Mouse (Mus musculus): ENCODE data around the gene Crybg1. TPM values are rescaled to one million over a fixed set of nuclear protein-coding genes. Genes with fewer than 3 reads are reported as not detected.

The Crybg1 gene
- polyA plus RNA-seq, 1 experiment = 17.7 TPM

DNA sequence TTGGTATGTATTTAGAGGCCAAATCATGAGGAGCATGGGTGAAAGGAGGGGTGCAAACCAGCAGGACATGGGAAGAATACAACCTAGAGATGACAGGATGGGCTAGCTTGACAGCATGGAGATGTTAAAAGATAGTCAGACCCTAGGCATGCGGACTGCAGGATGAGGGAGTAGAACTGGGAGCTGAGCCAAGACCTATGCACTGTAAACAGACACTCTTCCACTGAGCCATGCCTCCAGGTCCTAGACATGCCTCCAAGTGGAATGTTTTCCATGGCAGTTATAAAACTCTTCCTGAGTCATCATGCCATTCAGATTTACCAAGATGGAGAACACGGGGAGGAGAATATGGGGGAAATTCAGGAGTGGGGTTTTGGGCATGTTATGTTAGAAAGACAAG is 53.9 kb downstream of the Crybg1 start:
- DNase-seq (ENCODE audit: low spot score) = no peak

DNA sequence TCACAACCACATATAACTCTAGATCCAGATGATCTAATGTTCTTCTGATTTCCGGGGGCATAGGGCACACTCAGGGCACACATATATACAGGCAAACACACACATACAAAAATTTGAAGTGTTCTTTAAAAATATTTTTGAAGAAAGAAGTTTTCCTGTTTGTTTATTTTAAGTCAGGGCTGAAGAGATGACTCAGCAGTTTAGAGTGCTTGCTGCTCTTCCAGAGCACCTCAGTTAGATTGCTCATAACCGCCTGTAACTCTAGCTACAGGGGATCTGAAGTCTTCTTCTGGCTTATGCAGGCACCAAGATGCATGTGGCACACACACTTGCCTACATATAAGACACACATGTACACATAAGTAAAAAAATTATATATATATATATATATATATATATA is 56.9 kb downstream of the Crybg1 start:
- DNase-seq (ENCODE audit: low spot score) = no peak

DNA sequence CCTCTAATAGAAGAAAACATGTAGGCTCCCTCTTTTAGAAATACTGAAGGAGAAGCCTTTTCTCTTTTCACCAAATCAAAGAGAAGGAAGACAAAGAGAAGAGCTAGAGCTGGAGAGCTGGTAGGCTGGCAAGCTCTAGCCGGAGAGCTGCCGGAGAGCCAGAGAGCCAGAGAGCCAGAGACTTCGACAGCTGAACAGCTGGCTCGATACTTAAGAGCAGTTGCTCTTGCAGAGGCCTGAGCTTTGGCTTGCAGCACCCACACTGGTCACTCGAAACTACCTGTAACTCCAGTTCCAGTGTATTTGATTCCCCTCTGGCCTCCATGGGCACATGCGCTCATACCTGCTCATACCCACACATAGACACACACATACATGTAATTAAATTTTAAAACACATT is 68.3 kb downstream of the Crybg1 start:
- no peak for DNase-seq (ENCODE audit: low spot score)

DNA sequence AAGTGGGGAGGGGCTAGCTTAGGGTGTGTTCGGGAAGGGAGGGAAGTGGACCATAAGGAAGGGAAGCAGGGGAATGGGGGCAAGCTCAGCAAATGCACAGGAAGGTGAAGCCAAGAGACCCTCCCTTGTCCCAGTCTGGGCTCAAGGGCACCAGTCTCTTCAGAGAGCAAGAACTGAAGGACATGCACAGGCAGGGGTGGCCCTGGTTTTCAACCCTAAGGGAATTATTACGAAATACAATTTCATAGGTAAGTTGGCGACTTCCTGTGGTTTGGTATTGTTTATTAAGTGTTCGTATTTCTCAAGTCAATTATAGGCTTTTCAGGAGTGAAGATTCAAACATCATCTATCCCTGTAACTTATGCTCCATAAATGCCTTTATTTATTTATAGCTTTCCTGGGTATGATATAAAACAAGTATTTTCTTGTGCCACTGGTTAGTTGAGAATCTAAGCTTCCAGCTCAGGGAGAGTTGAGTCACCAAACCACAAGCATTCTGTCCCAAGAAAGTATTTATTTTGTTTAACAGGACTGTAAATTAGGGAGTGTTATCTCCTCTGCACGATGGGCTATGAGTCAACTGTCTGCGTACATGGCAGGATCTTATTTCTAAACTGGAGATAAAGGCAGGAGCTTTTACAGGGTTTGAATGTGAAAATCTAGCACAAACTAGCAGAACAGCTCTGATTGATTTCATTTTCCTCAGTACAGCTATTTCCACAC is 69.7 kb downstream of the Crybg1 start:
- DNase-seq (ENCODE audit: low spot score) = no peak

DNA sequence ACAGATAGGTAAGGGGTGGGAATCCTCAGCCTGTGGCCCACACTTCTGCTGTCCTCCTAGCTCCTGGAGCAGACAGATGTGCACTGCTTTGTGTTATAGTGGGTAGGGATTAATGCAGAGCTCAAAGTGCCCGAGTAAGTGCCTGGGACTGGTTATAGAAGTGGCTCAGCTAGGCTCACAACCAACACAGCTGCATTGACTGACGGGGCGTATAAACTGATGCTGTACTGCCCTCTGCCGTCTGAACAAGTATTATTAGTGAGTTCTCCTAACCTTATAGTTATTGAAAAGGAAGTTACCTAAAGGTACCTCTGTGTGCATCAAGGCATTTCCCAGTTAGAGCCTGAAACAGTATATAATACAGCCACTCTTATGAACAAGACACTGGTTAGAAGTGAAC is 77.6 kb downstream of the Crybg1 start:
- no peak for DNase-seq (ENCODE audit: low spot score)

DNA sequence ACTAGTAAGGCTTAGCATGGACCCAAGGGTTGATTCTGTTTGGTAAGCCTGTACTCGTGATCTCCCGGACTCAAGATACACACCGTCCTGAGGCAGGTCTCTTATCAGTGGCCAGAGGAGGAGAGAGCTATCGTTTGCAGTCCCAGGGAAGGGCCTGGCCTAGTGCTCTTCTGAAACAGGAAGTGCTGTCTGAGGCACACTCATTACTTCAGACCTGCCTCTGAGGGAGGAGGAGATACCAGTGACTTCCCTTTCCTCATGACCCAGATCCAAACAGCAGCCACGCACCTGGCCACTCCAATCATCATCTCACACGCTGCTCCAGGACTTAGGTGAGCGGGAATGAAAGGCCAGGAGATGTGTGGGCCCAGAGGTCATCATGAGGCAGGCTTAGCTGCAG is 79.5 kb downstream of the Crybg1 start:
- no peak for DNase-seq (ENCODE audit: low spot score)

DNA sequence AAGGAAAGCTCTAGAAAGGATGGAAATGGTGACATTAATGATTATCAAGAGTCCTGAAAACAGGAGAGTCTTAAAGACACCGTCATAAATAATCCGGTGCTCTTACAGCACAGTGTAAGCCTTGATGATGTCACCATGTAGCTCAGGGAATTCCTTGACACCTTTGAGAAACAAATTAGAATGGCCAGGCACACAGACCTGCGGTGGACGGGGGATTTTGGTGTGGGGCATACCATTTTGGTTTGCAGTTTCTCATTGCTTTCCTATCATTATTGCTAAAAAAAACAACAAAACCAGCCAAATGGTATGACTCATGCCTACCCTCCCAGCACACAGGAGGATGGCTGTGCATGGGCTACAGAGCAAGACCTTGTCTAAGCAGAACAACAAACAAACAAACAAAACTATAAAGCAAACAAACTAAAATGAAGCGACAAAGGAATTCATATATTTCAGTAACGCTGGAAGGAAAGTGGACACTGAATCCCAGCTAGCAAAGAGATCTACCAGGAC is 82.7 kb downstream of the Crybg1 start:
- DNase-seq (ENCODE audit: low spot score) = no peak

DNA sequence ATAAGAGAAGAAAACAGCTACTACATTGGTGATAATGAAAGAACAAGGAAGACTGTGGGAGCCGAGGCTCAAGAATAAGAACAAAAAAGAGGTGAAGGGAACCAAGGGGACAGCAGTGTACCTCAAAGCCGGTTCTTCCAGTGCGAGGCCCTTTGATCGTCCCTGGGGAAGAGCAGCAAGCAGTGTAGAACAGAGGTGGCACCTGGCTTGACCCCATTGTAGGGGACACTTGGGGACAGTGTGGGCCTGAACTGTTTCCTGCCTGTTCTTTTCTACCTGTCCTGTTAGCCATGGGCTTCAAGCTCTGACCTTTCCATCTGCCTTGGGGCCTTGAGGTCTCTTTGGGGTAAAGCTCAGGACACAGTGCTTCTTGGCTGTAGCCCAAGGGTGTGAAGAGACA is 85.7 kb downstream of the Crybg1 start:
- no peak for DNase-seq (ENCODE audit: low spot score)

DNA sequence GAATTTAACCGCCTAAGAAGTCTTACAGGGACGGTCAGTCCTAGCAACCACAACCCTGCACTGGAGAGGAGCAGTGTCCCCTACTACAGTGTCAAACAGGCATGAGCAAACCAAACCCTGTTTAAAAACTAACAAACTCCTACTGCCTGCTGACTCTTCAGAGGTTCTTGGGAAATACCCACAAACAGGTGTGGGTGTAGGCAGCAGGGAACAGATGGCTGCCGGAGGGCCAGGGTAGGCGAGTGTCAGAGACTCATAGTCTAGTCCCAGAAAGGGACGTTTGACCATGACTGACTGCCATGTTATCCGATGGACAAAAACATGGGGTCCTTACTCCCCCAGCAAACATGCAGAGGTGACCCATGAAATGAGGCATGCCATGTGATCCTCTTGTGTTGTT is 97.7 kb downstream of the Crybg1 start:
- no peak for DNase-seq (ENCODE audit: low spot score)

DNA sequence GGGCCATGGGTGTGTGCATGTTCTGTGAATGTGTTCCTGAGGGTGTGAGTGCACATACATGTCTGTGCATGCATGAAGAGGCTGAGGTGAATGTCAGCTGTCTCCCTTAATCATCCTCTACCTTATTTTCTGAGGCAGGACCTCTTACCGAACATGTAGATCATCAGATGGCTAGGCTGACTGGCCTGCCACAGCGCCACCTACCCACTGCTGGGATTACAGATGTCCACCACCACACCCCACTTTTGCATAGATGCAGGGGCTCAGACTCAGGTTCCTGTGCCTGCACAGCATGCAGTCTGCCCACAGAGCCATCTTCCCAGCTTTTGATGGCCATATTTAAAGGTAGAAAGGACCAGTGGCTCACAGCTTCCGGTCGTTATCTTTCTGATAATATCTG is 103.9 kb downstream of the Crybg1 start:
- DNase-seq (ENCODE audit: low spot score) = no peak

DNA sequence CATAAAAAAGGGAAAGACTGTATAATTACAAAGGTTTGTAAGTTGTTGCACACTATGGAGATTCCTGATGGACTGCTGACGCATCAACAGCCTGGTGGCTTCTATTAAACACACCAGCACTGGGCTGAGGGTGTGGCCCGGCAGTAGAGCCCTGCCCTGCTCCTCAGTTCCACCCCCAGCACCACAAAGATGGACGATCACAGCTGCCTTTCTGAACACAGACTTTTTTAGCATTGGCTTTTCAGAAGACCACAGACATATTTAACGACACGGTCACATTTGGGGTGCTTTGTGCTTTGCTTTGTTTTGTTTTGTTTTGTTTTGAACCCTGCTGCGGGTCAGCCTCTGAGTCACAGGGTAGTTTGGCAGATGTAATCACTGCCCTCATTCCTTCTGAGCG is 105.0 kb downstream of the Crybg1 start:
- DNase-seq (ENCODE audit: low spot score) = no peak

DNA sequence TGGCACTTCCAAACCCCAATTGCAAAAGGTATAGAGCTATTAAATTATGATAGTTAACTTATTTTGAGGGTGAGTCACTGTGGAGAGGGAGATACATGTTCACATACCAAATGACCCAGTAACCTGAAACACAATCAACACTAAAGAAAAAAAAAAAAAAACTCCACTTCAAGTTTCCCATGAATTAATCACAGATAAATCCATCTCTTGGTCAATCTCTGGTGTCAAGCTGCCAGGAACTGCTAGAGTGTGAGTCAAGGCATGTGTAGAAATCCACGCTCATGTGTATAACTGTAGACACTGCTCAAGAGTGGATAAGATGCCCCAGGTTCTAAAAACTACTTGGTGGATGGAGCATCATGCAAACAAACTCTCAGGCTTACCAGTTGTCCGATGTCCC is 109.5 kb downstream of the Crybg1 start:
- DNase-seq (ENCODE audit: low spot score) = no peak

DNA sequence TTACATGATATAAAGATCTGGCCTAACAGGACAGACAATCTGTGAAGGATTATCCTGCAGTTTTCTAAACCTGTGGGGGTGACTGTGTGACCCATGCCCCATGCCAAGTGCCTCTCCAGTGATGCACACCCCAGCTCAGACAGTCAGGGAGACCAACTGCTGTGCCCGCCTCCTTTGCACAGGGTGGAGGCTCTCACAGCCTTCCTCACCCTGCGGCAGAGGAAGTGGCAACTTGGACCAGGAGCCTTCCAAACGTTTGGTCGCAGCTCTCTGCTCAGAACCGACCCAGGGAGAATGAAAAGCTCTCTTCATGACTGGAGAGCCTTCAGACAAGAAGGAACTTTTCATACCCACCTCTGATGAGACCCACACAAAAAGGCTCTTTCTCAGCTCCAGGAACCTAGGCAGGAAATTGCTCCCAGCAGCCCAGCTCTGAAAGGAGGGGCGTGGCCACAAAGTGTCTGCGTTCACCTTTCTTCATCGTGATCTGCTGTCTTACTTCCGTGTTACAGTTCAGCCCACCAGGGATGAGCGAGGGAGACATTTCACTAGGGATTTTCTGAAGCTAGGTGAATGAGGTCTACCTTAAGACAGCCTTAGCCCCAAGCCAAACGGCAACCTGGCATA is 110.6 kb downstream of the Crybg1 start:
- DNase-seq (ENCODE audit: low spot score) = peak; percentile 32

DNA sequence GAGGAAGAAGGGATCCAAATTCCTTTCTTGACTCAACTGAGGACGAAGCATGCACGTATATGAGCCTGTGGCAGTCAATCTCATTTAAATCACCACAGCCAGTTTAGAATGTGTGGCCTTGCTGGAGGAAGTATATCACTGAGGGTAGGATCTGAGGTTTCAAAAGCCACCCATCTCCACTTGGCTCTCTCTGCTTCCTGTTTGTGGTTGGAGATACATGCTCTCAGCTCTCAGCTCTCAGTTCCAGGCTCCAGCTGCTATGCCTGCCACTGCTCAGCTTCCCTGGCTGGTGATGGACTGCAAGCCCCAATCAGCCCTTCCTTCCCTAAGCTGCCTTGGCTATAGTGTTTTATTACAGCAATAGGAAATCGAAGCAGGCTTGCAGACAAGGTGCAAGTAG is 119.1 kb downstream of the Crybg1 start:
- DNase-seq (ENCODE audit: low spot score) = no peak

DNA sequence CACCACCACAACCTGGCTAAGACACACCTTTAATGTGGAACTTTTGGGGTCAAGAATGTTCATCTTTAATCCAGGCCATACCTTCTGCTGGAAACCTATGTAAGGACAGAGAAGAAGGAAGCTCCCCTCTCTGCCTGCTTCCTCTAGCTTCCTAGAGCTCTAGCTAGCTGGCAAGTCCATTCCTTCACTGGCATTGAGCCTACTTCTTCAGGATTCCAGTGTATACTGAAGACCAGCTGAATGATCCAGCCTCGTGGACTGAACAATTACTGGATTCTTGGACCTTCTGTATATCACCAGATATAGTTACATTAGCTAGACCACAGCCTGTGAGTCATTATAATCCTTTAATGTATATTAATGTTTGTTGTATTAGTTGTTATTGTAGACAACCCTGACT is 121.4 kb downstream of the Crybg1 start:
- no peak for DNase-seq (ENCODE audit: low spot score)

DNA sequence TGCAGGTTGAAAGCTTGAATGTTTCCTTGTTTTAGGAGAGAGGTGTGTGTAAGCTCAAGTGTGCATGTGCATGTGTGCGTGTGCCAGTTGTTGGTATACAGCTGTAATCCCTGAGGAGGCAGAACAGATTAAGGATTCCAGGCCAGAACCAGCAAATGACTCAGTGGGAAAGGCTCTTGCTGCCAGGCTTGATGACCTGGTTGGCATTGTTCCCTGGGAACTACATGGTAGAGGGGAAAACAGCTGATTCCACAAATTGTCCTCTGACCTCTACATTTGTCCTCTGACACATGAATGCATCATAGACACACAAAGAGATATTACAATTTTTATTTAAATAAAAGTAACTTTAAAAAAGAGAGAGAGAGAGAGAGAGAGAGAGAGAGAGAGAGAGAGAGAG is 122.5 kb downstream of the Crybg1 start:
- DNase-seq (ENCODE audit: low spot score) = no peak

DNA sequence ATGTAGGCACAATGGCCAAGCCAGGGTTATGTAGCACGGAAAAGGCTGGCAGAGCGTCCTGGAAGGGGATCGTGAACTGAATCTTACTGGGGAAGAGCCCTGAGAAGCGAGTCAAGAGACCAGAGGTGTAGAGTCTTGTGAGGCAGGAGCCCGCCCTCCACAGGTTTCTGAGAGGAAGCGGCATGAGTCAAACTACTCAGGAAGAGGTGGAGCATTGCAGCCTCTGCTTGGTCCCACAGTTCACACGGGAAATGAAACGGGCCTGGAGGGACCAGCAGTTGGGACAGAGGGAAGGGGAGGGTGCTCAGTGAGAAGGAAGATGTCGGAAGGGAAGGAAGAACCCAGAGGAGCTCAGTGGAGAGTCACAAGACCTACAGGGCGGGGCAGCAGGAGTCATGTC is 123.9 kb downstream of the Crybg1 start:
- no peak for DNase-seq (ENCODE audit: low spot score)

DNA sequence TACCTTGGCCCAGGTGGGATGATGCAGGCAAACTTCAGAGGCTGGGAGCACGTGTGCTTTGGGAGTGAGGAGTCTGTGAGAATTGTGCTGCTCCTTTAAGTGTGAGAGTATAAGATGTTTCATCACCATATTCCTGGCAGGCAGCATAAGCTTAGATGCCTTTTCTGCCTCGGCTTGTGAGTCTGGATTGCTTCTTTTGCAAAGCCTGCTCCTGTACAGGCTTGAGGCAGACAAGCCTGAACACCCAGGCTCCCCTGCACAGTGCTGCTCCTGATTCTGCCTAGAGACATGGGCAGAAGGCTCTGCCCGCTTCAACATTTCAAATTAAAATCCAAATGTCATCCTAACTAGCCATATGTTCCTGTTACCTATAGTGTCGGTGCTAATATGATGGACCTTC is 128.5 kb downstream of the Crybg1 start:
- no peak for DNase-seq (ENCODE audit: low spot score)

DNA sequence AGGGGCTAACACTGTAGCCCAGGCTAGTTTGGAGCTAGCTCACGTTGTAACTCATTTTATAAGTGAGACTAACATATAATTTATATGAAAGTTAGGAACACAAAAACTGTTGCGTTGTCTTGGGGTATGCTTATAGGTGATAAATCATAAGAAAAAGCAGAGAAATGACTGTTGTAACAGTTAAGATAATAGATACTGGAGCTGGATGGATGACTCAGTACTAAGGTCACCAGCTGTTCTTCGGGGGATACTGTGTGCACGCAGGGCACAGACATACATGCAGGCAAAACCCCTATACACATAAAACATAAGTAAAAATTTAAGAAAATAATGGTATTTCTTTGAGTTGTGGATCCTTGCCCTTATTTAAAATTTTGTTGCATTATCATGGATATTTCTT is 130.1 kb downstream of the Crybg1 start:
- no peak for DNase-seq (ENCODE audit: low spot score)

DNA sequence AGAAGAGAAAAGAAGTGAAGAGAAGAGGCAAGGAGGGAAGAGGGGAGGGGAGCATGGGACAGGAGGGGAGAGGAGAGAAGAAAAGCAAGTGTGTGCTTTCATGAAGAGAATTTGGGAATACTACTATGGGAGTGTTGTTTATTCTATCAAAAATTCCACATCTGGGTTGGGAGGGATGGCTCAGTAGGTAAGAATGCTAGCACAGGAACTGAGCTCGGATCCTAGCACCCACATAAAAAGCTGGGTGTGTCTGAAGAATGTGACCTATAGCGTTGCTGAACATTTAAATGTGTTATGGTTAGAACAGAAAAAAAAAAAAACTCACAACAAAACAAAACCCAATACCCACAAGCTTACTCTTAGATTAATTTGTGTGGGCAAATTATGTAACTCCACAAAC is 133.0 kb downstream of the Crybg1 start:
- no peak for DNase-seq (ENCODE audit: low spot score)

DNA sequence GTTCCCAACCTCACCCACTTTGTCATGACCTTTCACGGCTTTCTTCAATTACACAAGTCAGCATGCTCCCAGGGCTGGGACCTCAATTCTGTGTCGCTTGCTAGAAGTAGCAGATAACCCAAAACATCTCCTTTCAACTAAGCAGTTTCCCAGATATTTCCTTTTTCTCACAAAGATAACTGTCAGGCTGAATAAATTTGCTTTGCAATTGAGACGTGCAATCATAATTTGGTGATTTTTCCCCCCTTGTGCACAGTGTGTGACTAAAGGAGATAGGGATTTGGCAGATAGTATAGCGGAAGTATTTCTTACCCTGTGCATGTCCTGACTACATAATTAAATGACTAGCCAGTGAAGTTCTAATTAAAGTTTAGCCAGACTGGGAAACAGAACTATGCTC is 134.8 kb downstream of the Crybg1 start:
- DNase-seq (ENCODE audit: low spot score) = no peak

DNA sequence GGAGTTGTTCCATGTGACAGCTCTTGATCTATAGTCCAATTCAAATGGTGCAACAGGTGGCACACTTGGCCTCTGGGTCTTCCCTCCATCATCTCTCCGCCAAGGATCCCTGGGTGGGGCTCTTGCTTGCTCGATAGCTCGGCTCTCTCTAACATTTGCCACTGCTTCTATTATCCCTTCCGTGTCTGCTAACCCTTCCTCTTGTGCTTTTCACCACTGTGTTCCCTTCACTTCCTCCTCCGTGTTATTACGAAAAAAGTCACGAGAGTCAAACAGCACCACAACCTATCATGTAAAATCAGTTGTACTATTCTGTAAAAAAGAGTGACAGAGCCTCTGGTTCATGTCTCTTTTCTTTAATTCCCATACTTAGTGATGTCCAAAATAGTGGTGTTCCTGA is 137.2 kb downstream of the Crybg1 start:
- no peak for DNase-seq (ENCODE audit: low spot score)

DNA sequence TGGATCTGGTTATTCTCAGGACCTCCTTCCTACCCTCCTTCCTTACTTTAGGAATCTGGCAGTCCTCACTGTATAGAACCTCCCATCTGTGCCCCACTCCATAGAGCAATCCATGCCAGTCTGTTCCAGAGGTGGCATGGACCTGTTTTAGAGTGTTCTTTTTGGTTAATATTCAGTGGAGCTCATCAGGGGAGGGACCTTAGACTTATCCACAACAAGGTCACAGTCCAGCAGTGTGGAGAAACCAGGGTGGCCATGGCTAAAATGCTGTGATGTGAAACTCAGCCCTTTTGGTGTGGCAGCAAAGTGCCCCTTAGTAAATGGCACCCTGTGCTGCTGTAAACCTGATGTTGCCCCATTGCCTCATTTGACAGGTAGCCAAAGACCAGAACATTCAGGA is 139.8 kb downstream of the Crybg1 start:
- no peak for DNase-seq (ENCODE audit: low spot score)

DNA sequence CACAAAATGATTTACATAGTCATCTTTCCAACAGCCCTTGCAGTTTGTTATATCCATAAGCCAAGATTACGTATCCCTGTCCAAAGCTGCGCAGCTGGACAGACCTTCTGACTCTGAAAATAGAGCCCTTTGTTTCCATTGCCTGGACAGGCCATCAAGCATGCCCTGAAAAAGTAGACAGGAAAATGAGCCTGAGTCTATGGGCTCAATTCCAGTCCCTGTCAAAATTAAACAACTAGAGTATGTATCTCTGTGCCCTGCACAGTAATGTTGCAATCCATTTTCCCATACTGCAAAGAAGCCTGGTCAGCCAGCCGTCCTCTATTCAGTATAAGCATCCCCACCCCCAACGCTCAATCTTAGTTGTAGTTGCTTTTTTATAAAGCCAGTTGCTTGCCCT is 141.8 kb downstream of the Crybg1 start:
- DNase-seq (ENCODE audit: low spot score) = no peak

Data from urinary bladder, adult 2 months (tissue).